Mouse (Mus musculus) thymus, postnatal 36 days (tissue): ENCODE measurements around the gene Gm3264.
"Not testable (repeated sequence)": the region's sequence is repeated elsewhere in the genome, so short reads cannot be mapped to it uniquely, and the experiment has no call there.

Experiments used
- DNase-seq, 2 experiments: peaks; one replicate each; pipeline ENCODE4 v3.0.0; 2022; ENCODE audit warnings: mixed read lengths in 2 of 2

Gm3264 gene

DNA sequence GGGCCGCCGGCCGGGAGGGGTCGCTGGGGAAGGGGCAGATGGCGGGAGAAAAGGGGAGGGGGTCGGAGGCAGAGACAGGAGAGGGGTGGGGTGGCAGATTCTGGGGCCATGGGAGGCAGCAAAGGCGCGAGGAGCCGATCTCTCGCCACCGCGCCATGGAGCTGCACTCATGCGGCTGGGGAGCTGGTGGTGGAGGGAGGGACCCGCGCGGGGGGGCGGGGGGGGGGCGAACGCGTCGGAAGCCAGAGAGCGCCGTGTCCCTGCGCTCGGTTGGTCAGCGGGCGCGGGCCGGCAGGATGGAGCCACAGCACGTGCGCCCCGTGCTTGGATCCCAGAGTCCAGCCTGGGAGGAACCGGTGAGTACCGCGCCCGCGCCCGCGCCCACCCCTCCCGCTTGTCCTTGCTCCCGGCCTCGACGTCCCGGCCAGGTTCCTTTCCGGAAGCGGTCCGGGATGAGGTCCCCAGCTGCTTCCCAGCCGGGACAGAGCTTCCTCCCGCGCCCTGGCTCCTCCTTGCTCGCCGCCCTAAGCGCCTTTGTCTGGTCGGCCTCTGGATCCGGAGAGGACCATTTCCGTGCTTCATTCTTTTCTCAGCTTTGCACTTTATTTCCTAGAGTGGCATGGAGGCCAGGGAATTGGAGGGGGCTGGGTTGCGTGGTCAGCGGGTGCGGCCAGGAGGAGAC is at the start of gene Gm3264:
Gene Gm3264, plus strand, starts transcription at position 278 of the 682 bp plus-strand sequence.
- not testable (repeated sequence) for DNase-seq

DNA sequence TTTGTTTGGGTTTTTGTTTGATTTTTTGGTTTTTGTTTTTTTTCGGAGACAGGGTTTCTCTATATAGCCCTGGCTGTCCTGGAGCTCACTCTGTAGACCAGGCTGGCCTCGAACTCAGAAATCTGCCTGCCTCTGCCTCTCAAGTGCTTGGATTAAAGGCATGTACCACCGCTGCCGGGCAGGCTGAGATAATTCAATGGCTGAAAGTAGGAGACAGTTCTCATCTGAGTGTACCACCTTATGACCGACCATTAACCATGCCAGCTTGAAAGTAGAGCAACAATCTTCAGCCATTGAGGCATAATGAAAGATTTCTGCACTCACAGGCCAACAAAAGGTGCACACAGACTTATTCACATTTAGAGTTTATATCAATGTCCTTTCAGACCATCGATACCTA is 49.0 kb upstream of the Gm3264 start:
- DNase-seq, result peak in 1 of 2 experiments; percentile 5

DNA sequence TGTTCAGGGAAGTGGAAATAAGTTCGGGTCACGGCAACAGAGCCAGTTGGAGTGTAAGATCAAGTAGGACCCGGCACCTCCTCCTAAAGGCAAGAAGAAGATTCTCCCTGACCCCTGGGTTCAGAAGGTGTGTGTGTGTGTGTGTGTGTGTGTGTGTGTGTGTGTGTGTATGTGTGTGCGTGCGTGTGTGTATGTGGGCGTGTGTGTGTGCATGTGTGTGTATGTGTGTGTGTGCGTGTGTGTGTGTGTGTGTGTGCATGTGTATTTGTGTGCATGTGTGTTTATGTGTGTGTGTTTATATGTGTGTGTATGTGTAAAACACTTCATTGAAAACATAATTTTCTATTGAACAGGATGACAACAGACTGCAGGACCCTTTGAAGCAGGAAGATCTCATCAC is 33.4 kb upstream of the Gm3264 start:
- not testable (repeated sequence) for DNase-seq

DNA sequence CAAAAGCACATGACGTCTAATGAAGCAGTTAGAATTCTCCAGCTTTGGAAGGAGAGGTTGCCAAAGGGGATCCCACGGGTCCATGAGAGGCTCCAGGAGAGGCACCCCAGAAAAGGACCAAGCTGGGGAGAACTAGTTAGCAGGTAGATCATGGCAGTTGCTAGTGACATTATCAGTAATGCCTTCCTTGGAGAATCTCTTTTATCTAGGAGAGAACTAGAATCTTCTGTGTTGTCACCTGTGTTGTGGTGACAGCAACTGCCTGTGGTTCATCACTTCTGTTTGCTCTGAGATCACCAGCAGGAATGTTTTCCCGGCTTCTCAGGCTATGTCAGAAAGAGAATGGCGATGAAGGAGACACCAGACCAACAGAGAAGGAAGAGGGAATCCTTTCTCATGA is 17.6 kb upstream of the Gm3264 start, which contains the start of gene Gm3269:
Gene Gm3269, plus strand, starts transcription at position 301 of the 400 bp plus-strand sequence.
- not testable (repeated sequence) for DNase-seq

DNA sequence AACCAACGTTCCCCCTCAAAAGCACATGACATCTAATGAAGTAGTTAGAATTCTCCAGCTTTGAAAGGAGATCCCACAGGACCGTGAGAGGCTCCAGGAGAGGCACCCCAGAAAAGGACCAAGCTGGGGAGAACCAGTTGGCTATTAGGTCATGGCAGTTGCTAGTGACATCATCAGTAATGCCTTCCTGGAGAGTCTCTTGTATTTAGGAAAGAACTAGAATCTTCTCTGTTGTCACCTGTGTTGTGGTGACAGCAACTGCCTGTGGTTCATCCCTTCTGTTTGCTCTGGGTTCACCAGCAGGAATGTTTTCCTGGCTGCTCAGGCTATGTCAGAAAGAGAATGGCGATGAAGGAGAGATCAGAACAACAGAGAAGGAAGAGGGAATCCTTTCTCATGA is 36.7 kb downstream of the Gm3264 start, which contains the start of gene Gm3278:
Gene Gm3278, plus strand, starts transcription at position 301 of the 400 bp plus-strand sequence.
- not testable (repeated sequence) for DNase-seq
